Mouse (Mus musculus): ENCODE data around the gene Ddi1. TPM values are rescaled to one million over a fixed set of nuclear protein-coding genes. Genes with fewer than 3 reads are reported as not detected.

The Ddi1 gene
- polyA plus RNA-seq (2012; rRNA removed): not detected in 2 replicates

DNA sequence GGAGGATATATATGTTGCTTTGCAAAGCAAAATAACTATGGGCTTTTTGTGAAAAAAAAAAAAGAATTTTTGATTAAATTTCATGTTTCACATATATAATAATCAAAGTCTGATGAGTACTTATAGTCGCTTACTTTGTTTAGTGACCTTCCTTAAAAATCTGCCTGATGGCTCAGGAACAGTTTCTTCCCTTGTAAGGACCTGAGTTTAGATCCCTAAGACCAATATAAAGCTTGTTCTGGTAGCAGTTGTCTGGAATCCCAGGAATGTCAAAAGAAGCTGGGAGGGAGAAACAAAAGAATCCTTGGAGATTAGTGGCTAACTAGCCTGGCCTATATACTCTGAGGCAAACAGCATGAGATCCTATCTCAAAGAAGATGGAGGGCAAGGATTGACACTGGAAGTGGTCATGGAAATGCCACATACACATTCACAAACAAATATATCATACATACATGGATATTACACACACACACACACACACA is at the start of gene Ddi1:
Gene Ddi1, minus strand, starts transcription at position 51 of the 485 bp plus-strand sequence.
- no peak for TF ChIP-seq POLR2A (IDR thresholded peaks at IDR 0.05; ENCODE audit: borderline replicate concordance, extremely low read depth, insufficient read depth, insufficient read length, poor library complexity, severe bottlenecking)
- TF ChIP-seq CTCF (IDR thresholded peaks at IDR 0.05; ENCODE audit: borderline replicate concordance, extremely low read depth, insufficient read depth, insufficient read length): no peak
- no peak for DNase-seq (ENCODE audit: low read depth)

DNA sequence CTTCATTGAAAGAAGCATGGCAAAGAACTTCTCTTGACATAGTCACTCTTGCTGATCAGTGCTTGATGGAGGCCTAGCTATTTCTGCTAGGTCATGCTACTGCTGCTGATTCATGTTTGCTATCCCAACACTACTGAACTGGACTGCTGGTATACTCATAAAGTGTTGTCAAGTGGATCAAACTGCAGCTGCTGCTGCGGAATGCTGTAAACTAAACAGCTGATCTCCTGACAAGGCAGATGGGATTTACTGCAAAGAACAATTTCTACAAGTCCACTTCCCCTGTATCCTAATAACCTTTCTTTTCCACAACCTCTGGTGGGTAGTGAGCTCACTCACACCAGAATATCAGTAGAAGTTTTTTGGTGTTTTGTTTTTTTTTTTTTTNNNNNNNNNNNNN is 47.5 kb upstream of the Ddi1 start:
- TF ChIP-seq CTCF (IDR thresholded peaks at IDR 0.05; ENCODE audit: borderline replicate concordance, extremely low read depth, insufficient read depth, insufficient read length) (no peak), POLR2A (IDR thresholded peaks at IDR 0.05; ENCODE audit: borderline replicate concordance, extremely low read depth, insufficient read depth, insufficient read length, poor library complexity, severe bottlenecking) (no peak)
- no peak for DNase-seq (ENCODE audit: low read depth)

DNA sequence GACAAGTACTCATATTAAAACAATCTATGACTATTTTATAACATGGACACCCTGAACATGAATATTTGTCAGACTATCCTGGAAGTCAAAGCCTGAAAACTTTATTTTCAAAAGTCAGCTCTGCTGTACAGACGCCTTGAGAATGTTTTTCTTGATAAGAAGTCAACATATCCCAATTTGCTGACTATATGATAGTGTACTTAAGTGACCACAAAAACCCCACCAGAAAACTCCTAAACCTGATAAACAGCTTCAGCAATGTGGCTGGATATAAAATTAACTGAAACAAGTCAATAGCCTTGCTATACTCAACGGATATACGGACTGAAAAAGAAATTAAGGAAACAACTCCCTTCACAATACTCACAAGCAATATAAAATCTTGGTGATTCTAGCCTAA is 36.2 kb upstream of the Ddi1 start:
- TF ChIP-seq POLR2A (IDR thresholded peaks at IDR 0.05; ENCODE audit: borderline replicate concordance, extremely low read depth, insufficient read depth, insufficient read length, poor library complexity, severe bottlenecking) (no peak), CTCF (IDR thresholded peaks at IDR 0.05; ENCODE audit: borderline replicate concordance, extremely low read depth, insufficient read depth, insufficient read length) (no peak)
- DNase-seq (ENCODE audit: low read depth): no peak

DNA sequence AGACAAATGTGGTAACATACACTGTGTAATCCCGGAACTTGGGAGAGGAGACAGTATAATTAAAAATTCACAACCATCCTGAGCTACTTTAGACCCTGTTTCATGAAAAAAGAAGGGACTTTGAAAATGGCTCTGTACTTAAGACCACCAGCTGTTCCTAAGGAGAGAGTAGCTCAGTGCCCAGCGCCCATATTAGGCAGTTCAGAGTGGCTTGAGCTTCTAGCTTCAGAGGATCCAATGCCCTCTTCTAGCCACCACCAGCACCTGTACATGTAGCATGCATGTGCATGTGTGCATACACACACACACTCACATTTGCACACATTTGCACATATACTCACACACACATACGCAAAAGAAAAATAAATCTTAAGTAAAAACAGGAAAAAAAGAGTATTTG is 34.9 kb upstream of the Ddi1 start:
- DNase-seq (ENCODE audit: low read depth): no peak
- no peak for TF ChIP-seq CTCF (IDR thresholded peaks at IDR 0.05; ENCODE audit: borderline replicate concordance, extremely low read depth, insufficient read depth, insufficient read length)
- no peak for TF ChIP-seq POLR2A (IDR thresholded peaks at IDR 0.05; ENCODE audit: borderline replicate concordance, extremely low read depth, insufficient read depth, insufficient read length, poor library complexity, severe bottlenecking)

DNA sequence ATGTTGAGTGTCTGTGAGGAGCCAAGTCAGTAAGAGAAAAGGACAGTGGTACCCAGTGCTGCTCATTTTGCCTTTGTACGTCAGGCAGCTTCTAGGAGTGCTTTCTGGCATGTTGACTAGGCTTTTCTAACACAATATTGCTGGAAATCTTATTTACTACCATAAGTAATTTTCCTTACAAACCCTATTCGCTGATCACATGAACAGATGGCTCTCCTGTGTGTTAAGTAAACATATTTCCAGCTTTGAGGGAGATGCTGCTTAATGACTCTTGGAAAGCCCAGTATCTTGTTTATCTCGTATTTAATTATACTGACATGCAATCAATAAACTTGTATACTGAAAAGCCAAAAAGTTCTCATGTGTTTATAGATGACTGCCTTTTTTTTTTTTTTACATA is 32.4 kb upstream of the Ddi1 start:
- DNase-seq (ENCODE audit: low read depth): peak; percentile 60

DNA sequence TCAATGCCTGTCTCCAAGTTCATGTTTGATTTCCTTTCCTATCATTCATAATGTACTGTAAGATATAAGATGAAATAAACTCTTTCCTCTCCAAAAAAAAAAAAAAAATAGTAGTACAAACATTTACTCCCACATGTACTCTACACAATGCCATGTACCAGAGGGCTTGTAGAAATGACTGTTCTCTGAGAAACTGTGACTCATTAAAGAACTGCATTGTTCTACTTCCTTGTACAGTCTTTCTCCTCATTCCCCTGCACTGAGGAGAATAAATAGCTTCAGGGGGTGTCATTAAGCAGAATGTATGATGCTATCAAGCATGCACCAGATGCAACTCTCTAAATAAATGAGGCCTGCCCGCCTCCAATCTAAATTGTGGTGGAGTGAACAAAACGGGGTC is 28.9 kb upstream of the Ddi1 start:
- TF ChIP-seq POLR2A (IDR thresholded peaks at IDR 0.05; ENCODE audit: borderline replicate concordance, extremely low read depth, insufficient read depth, insufficient read length, poor library complexity, severe bottlenecking) (no peak), CTCF (IDR thresholded peaks at IDR 0.05; ENCODE audit: borderline replicate concordance, extremely low read depth, insufficient read depth, insufficient read length) (no peak)
- DNase-seq (ENCODE audit: low read depth): no peak

More for the DNA sequence above, 32.4 kb upstream of the Ddi1 start:
- no peak for TF ChIP-seq CTCF (IDR thresholded peaks at IDR 0.05; ENCODE audit: borderline replicate concordance, extremely low read depth, insufficient read depth, insufficient read length)
- TF ChIP-seq POLR2A (IDR thresholded peaks at IDR 0.05; ENCODE audit: borderline replicate concordance, extremely low read depth, insufficient read depth, insufficient read length, poor library complexity, severe bottlenecking): no peak

DNA sequence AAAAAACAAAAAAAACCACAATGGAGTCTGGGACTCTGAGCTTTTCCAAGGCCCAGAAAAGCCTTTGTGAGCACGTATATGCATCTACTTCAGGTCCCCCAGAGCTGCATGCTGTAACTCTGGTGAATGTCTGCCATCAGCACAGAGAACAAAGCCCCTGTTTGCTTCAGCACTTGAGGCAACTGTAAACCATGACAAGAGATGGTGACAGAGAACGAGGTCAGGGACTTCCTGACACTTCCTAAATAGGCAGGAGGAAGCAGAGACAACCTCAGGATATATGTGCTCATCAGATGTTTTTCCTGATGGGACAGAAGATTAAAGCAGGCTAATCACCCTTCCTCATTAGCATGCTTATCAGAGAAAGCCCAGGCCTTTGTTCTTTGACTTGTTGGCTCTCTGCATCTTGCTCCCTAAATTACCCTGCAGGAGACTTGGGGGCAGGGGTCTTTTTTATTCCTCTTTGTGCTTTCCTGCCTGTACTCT is 19.6 kb upstream of the Ddi1 start:
- TF ChIP-seq CTCF (IDR thresholded peaks at IDR 0.05; ENCODE audit: borderline replicate concordance, extremely low read depth, insufficient read depth, insufficient read length) (no peak), POLR2A (IDR thresholded peaks at IDR 0.05; ENCODE audit: borderline replicate concordance, extremely low read depth, insufficient read depth, insufficient read length, poor library complexity, severe bottlenecking) (no peak)
- DNase-seq (ENCODE audit: low read depth): peak; percentile 44

DNA sequence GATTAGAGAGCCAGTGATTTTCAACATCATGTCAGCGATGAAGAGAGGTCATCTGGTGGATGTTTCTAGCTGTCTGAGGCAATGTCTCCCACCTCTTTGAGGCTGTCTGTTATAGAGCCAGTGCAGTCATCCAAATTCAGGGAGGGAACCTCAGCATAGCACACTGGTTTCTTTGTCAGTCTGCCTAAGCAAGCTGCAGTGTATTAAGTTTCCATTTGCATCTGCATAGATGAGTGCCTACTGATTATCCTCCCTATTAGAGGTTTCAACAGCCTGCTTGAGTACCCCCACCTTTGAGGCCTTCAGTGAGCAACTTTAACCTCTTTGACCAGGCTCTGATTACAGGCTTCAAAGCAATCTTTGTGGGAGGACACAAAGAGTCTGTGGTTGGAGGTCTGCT is 17.1 kb upstream of the Ddi1 start:
- TF ChIP-seq CTCF (IDR thresholded peaks at IDR 0.05; ENCODE audit: borderline replicate concordance, extremely low read depth, insufficient read depth, insufficient read length) (no peak), POLR2A (IDR thresholded peaks at IDR 0.05; ENCODE audit: borderline replicate concordance, extremely low read depth, insufficient read depth, insufficient read length, poor library complexity, severe bottlenecking) (no peak)
- peak; percentile 44 for DNase-seq (ENCODE audit: low read depth)

DNA sequence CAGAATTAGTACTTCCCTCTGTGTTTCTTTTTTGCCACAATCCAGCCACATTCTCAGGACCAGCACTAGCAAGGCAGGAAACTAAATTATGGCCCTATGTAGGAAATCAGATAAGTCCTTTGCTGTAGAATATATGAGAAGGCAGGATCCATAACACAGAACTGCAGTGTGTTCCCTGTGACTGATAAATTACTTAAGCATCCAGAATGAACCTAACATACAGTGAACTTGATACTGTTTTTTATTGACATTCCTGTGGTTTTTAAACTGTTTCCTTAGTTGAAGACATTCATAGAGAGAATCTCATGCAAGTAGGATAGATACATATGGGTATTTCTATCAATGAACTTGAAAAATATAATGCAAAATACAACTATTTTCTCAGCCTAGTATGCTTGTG is 7.9 kb upstream of the Ddi1 start:
- TF ChIP-seq POLR2A (IDR thresholded peaks at IDR 0.05; ENCODE audit: borderline replicate concordance, extremely low read depth, insufficient read depth, insufficient read length, poor library complexity, severe bottlenecking): no peak
- TF ChIP-seq CTCF (IDR thresholded peaks at IDR 0.05; ENCODE audit: borderline replicate concordance, extremely low read depth, insufficient read depth, insufficient read length): no peak
- DNase-seq (ENCODE audit: low read depth): no peak

DNA sequence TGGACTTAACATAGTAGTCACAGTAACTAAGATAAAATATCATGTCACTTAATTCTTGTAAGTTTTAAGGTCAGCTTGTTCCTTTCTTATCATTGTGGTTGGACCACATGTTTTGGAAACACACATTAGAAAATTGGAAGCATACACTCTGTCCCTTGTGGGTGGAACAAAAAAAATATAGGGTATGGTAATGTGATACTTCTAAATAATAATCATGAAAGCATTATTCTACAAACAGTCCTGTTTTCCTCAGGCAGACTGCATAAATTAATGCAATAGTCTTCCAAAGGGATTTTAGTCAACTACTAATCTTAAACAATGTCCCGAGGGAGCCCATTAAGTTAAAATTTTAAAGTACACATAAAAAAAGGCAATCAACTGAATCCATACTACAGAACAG is 6.7 kb upstream of the Ddi1 start:
- TF ChIP-seq POLR2A (IDR thresholded peaks at IDR 0.05; ENCODE audit: borderline replicate concordance, extremely low read depth, insufficient read depth, insufficient read length, poor library complexity, severe bottlenecking) (no peak), CTCF (IDR thresholded peaks at IDR 0.05; ENCODE audit: borderline replicate concordance, extremely low read depth, insufficient read depth, insufficient read length) (no peak)

DNA sequence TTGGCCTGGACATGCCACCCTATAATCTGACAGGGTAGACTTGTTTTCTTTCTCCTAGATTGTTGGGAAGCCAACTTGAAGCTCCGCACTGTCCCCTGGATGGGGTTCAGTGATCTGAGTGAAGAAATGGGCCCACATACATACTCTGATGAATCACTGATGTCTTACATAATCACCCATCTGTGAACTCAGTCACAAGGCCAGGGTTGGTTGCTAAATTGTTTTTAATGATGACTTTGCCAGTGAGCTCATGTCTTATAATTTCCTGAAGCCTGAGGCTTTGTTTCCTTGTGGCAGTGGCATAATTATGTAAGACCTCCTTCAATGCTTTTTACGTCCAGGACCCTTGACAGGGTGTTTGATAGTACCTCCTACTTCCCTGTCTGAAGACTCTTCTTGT is 4.8 kb downstream of the Ddi1 start:
- no peak for DNase-seq (ENCODE audit: low read depth)
- TF ChIP-seq POLR2A (IDR thresholded peaks at IDR 0.05; ENCODE audit: borderline replicate concordance, extremely low read depth, insufficient read depth, insufficient read length, poor library complexity, severe bottlenecking) (no peak), CTCF (IDR thresholded peaks at IDR 0.05; ENCODE audit: borderline replicate concordance, extremely low read depth, insufficient read depth, insufficient read length) (no peak)

More for the DNA sequence above, 6.7 kb upstream of the Ddi1 start:
- no peak for DNase-seq (ENCODE audit: low read depth)

DNA sequence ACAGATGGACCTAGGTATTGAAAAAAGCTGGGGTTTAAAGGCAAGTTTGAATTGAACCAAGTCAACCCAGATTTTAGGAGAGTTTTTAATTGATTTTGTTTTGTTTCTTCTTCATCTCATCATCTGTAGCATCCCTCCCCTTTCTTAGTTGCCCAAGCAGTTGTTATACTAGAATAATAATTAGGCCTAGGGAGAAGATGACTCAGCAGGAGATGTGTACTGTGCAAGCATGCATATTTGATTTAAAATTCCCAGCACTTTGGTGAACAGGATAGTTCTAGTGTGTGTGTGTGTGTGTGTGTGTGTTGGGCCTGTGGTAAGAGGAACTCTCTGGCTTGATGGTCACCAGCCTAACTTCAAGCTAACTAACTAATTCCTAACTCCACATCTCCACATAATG is 12.6 kb downstream of the Ddi1 start:
- TF ChIP-seq CTCF (IDR thresholded peaks at IDR 0.05; ENCODE audit: borderline replicate concordance, extremely low read depth, insufficient read depth, insufficient read length) (no peak), POLR2A (IDR thresholded peaks at IDR 0.05; ENCODE audit: borderline replicate concordance, extremely low read depth, insufficient read depth, insufficient read length, poor library complexity, severe bottlenecking) (no peak)
- no peak for DNase-seq (ENCODE audit: low read depth)

Measured in brain, embryonic 14.5 days (tissue).